In genomic region chr11:4214572-4214971, GRCm38 (mm10) we compare ENCODE assay signal across 21 mouse cellular contexts. TPM values are rescaled to one million over a fixed set of nuclear protein-coding genes. Genes with fewer than 3 reads are reported as not detected.
DNase-seq lines count a peak whose midpoint lies in the region; TF ChIP-seq lines count a peak whose summit lies in the region.
"Had no signal": no experiment of that assay in that cellular context is flagged by ENCODE, and none has a peak within 500 bp of the region (broad histone marks: within the 10 kb centered on the region; RNA-seq: fewer than 3 reads in every experiment).

No protein-coding gene starts in this region.

- intact Hi-C loops in gastrocnemius, adult 2 months (cut with DNase I): loop anchor here (10.0 kb wide), 1 partner anchor 50 kb away; the partner anchor contains the start of genes Ccdc157 and Sf3a1
- intact Hi-C loops in heart, adult 2 months (cut with DNase I): no loop called here

- no peak for TF ChIP-seq POLR2A in heart, adult 2 months (IDR thresholded peaks at IDR 0.05; ENCODE audit: insufficient read depth, low read depth, low read length)

- H3K27me3 ChIP-seq in heart, adult 2 months (ENCODE audit: control insufficient read depth, insufficient read depth, low read length): no peaks in the 10 kb centered on the region
- no peaks in the 10 kb centered on the region for H3K27me3 ChIP-seq in E14TG2a.4 (ENCODE audit: insufficient read depth, low read length)
- H3K27me3 ChIP-seq: CH12.LX, Patski had no signal

- 96% methylated on average over 14 of the region's 14 CpGs for WGBS in heart, adult 2 months

- H3K4me3 ChIP-seq in gastrocnemius, adult 2 months: no peak overlapping the region
- no peak overlapping the region for H3K4me3 ChIP-seq in heart, adult 2 months
- peak overlapping the region; percentile 21; the same call in 1 of the 2 replicates for H3K4me3 ChIP-seq in E14TG2a.4 (replicated peaks; ENCODE audit: low read length)

- no peak for TF ChIP-seq CTCF in gastrocnemius, adult 2 months (IDR thresholded peaks at IDR 0.05)
- TF ChIP-seq CTCF in heart, adult 2 months (IDR thresholded peaks at IDR 0.05): no peak
- no peak for TF ChIP-seq CTCF in E14TG2a.4 (conservative IDR thresholded peaks at IDR 0.05; ENCODE audit: low read length)

- no peaks in the 10 kb centered on the region for H3K9me3 ChIP-seq in E14TG2a.4 (ENCODE audit: low read length)
- H3K9me3 ChIP-seq: G1E had no signal

- H3K79me2 ChIP-seq in heart, adult 2 months (replicated peaks; ENCODE audit: control insufficient read depth, insufficient read depth, low read length): no peaks in the 10 kb centered on the region

- no peak for DNase-seq in gastrocnemius, adult 2 months
- no peak for DNase-seq in gastrocnemius, postnatal 10 days
- peak; percentile 92 for DNase-seq in heart, adult 11 months
- DNase-seq in heart, adult 2 months: no peak
- no peak for DNase-seq in layer of hippocampus, adult 8-10 months (ENCODE audit: low spot score in 2 of 2)
- DNase-seq: adrenal gland, adult 2 months; adrenal gland, adult 8-10 months; adrenal gland, postnatal 10 days; adrenal gland, postnatal 14 days; adrenal gland, postnatal 25 days; adrenal gland, postnatal 36 days; B cell, adult 2 months; cerebellum, adult 11 months; cerebellum, adult 11-12 months; cerebellum, adult 18-20 months; cerebellum, adult 2 months had no signal

- H3K27ac ChIP-seq in gastrocnemius, adult 2 months: 0 out of 2 replicates have a peak overlapping the region, but pooled peaks have one; percentile 85
- H3K27ac ChIP-seq in heart, adult 2 months: no peak overlapping the region

- H3K4me1 ChIP-seq in heart, adult 2 months (ENCODE audit: control insufficient read depth, insufficient read depth, low read length): peaks cover 13% of the 10 kb centered on the region
- H3K4me1 ChIP-seq in E14TG2a.4 (replicated peaks; ENCODE audit: low read depth, low read length): peaks cover 71% of the 10 kb centered on the region

- H3K36me3 ChIP-seq in heart, adult 2 months (ENCODE audit: control insufficient read depth, insufficient read depth, low read length): peaks cover 2% of the 10 kb centered on the region; the same call in 1 of the 2 replicates
- peaks cover 74% of the 10 kb centered on the region for H3K36me3 ChIP-seq in E14TG2a.4 (ENCODE audit: insufficient read depth, low read length)

- no peak for TF ChIP-seq EP300 in heart, adult 2 months (IDR thresholded peaks at IDR 0.05; ENCODE audit: insufficient read depth, low read depth, low read length)

- no peak overlapping the region for H3K9ac ChIP-seq in heart, adult 2 months (ENCODE audit: low read depth, low read length)

RNA-seq across cellular contexts. Expression of gene Castor1, which starts 3.5 kb away (rescaled TPM):
- 1 to 10 TPM; 2.0 to 2.6 TPM for total RNA-seq in gastrocnemius, adult 2 months (2021)
- total RNA-seq in gastrocnemius, postnatal 10 days (2021): 1 to 10 TPM; 5.9 to 6.9 TPM
- 1 to 10 TPM; 4.0 to 5.9 TPM for total RNA-seq in heart, adult 2 months (2021)
- polyA plus RNA-seq in heart, adult 2 months (2012; rRNA removed): 10.7 and 13.5 TPM in 2 replicates
- total RNA-seq in layer of hippocampus, adult 8-10 months (2022): 1 to 10 TPM; 3.1 to 5.8 (median 4.9) TPM

RNA-seq across cellular contexts. Expression of gene Osm, which starts 21.6 kb away (rescaled TPM):
- not detected for total RNA-seq in gastrocnemius, adult 2 months (2021)
- not detected for total RNA-seq in gastrocnemius, postnatal 10 days (2021)
- under 1 TPM; 0.13 to 0.14 TPM for total RNA-seq in heart, adult 2 months (2021)
- 0.14 and 0.15 TPM in 2 replicates for polyA plus RNA-seq in heart, adult 2 months (2012; rRNA removed)
- under 1 TPM in 2 of 4 experiments, not detected in 2; 0.65 to 0.93 TPM for total RNA-seq in layer of hippocampus, adult 8-10 months (2022)
- total RNA-seq: adrenal gland, postnatal 14 days; adrenal gland, postnatal 25 days had no signal
- polyA plus RNA-seq: C2C12, Patski had no signal

RNA-seq across cellular contexts. Expression of gene Tbc1d10a, which starts 28.0 kb away (rescaled TPM):
- total RNA-seq in gastrocnemius, adult 2 months (2021): 1 to 10 TPM; 3.1 to 5.2 TPM
- total RNA-seq in gastrocnemius, postnatal 10 days (2021): 1 to 10 TPM; 6.1 to 8.2 TPM
- total RNA-seq in heart, adult 2 months (2021): 10 to 100 TPM; 10.1 to 10.7 TPM
- 17.3 and 22.3 TPM in 2 replicates for polyA plus RNA-seq in heart, adult 2 months (2012; rRNA removed)
- 10 to 100 TPM; 26.7 to 31.7 (median 28.8) TPM for total RNA-seq in layer of hippocampus, adult 8-10 months (2022)

RNA-seq across cellular contexts. Expression of gene Lif, which starts 42.8 kb away (rescaled TPM):
- total RNA-seq in gastrocnemius, adult 2 months (2021): under 1 TPM; 0.17 to 0.23 TPM
- under 1 TPM; 0.47 to 0.77 TPM for total RNA-seq in gastrocnemius, postnatal 10 days (2021)
- total RNA-seq in heart, adult 2 months (2021): under 1 TPM; 0.21 to 0.36 TPM
- polyA plus RNA-seq in heart, adult 2 months (2012; rRNA removed): 1.5 TPM in 2 replicates
- 1 to 10 TPM in 3 of 4 experiments, under 1 TPM in 1; 0.71 to 2.8 (median 1.6) TPM for total RNA-seq in layer of hippocampus, adult 8-10 months (2022)

RNA-seq across cellular contexts. Expression of gene Sf3a1, which starts 54.4 kb away (rescaled TPM):
- 10 to 100 TPM; 13.9 to 19.6 TPM for total RNA-seq in gastrocnemius, adult 2 months (2021)
- 10 to 100 TPM; 28.1 to 32.6 TPM for total RNA-seq in gastrocnemius, postnatal 10 days (2021)
- total RNA-seq in heart, adult 2 months (2021): 10 to 100 TPM; 37.2 to 38.7 TPM
- polyA plus RNA-seq in heart, adult 2 months (2012; rRNA removed): 17.9 and 23.4 TPM in 2 replicates
- total RNA-seq in layer of hippocampus, adult 8-10 months (2022): 10 to 100 TPM; 57.6 to 66.7 (median 63.6) TPM
